Mouse (Mus musculus) embryo, embryonic 10.5 days (tissue): Measurements from ENCODE around the gene Pskh1.
A peak's percentile ranks its signal among the peaks of the same experiment; 100 is the strongest.

Experiments
- DNase-seq: peaks from one replicate; pipeline ENCODE4 v3.0.0-alpha.2; 2015; ENCODE audit warnings: low spot score

The Pskh1 gene

DNA sequence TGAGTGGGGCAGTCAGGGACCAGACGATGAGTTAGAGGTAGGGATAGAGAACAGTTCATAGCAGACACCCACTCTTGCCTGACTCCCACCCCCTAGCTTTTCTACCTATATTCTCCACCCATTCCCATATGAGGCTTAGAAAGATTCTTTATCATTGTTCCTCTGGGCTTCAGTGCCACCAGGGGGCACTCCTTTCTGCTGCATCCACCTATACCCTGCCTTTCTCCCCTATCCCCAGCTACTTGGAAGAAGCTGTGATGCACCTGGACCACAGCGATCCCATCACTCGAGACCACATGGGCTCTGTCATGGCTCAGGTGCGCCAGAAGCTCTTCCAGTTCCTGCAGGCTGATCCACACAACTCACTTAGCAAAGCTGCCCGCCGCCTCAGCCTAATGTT, 7.8 kb upstream of the Pskh1 start:
- DNase-seq: no peak

DNA sequence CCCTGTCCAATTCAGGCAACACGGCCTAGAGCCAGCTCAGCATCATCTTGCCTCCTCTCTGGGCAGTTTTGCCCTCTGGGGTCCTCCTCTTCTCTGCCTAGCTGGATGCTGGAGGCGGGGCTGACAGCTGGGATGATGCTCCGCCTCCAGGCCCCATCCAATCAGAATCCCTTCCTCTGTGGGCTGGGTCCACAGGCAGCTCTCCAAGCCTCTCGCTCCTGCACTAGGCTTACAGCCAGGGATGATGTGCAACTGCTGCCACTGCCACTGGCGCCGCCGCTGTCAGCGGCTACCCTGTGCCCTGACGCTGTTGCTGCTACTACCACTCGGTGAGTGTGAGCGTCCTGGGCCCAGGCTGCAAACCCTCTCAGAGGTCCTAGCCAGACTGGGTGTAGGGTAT, 6.9 kb upstream of the Pskh1 start, which contains the start of gene Nrn1l:
Nrn1l (plus strand) TSS at position 229 of the 400 bp plus-strand sequence.
- DNase-seq: peak; percentile 85

DNA sequence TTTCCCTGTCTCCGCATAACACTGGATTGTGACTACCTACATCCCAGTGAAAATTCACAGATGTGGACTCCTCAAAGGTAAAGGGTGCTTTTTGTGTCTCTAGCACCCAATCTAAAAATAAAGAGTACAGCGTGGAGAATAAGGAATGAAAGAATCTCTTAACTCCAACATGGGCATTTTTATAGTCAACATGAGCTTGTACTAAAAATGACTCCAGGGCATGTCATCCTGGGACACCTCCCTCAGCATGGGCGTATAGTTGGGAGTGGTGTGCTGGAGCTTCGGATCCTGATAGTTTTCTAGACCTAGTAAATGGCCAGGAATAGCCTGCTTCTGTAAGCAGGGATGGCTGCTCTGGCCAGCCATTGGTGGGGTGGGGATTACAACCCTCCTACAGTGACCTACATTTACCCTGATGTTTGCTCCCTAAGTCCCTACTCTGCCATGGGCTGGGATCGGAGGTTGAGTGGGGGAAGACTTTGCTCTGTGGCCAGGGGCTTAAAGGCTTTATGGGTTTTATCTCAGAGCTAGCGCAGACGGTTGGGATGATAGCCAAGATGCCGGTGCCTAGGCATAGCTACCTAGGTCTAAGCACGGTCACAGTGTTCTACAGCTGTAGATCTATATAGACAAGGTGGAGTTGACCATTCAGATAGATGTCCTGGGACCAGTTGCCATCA, 2.3 kb upstream of the Pskh1 start:
- DNase-seq: no peak

DNA sequence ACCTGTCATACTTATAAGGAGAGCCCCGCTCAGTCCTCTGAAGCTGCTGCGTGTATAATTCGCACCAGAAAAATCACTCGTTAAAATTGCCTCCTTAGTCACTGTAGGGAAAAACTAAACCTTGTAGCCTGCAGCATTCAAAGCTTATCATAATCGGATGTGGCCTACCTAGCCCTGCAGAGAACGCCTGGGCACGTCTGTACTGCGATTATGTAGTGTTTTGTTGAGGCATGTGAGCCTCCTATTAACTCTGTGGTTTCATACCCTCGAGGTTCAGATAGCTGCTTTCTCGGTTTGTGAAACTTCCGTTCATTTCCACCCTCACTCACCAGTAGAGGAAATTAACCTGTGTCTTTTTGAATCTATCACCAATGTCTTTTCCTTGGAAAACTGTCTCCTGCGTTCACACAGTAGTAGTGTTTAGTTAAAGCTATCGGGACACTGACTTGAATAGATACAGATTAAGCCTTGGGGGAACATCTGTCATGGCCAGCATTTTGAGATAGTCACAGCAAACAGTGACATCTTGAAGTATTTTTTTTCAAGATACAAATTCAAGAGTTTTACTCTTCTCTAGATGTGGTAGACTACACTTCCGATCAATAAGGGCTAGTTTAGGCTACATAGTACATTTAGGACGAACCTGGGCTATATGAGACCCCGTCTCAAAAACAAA, 838 bp downstream of the Pskh1 start:
- DNase-seq: no peak

DNA sequence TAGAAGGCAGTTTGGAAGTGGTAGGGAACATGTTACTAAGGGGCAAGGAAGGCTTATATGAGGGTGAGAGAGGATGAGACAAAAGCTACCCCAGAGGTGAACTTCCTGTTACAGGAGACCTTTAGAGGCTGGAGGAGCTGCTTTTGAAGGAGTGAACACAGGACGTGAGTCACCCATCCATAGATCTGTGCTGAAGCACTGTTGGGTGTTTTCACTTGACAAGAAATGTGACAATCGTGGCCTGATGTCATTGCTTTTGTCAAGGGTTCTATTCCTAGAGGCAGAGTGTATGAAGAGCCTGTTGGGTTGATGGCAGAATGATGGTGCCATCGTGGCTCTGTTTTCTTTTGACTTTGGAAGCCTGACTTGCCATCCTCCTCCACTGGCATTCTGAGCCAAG, 19.1 kb downstream of the Pskh1 start:
- no peak for DNase-seq

DNA sequence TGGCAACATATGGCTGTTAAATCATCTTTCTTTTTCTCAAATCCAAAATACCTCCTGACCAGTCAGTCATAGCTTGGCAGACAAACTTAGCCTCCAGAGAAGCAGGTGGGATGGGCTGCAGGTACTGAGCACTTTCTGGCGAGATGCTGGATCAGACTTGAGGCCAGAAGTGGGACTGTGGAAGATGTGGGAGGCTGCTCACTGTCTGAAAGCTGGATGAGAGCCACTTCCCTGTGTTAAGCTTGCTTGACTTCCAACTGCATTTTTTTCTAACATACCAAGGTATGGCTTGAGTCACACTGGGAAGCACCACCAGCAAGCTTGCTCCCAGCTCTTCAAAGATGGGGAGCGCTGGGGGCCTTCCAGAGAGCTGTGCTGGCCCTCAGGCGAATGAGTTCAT, 24.9 kb downstream of the Pskh1 start:
- no peak for DNase-seq

DNA sequence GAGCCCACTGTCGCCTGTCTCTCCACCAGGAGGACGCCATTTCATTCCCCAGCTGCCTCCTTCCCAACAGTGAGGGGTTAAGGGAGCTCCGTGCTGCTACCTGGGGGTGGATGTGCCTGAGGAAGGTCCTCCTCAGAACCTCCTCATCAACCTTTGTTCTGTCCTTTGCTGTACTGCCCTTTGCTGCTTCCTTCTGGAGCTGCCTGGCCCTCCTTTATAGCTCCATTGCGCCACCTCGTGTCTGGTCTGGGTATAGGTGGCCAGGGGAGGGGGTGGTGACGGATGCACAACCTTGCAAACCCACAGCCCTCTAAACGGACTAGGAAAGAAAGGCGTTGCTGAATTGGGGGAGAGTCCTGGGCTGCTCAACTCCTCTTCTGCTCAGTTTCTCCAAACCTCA, 30.4 kb downstream of the Pskh1 start:
- DNase-seq: peak; percentile 86

DNA sequence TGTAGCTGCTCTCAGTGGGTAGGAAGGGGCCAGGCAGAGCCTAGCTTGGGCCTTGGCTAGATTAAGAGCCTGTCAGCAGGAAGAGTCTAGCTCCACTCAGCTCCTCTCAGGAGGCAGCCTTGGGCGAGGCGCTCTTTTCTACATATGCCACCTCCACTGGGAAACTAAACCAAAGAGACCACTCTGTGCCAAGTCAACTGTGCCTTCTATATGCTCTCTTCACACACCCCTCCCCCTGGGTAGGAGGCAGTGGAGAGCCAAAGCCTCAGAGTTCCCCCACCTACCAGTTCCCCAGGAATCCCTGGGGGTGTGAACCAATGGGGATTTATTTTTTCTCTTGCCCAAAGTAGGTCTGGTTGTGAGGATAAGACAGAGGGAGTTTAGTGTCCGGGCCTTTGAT, 31.0 kb downstream of the Pskh1 start:
- DNase-seq: no peak

DNA sequence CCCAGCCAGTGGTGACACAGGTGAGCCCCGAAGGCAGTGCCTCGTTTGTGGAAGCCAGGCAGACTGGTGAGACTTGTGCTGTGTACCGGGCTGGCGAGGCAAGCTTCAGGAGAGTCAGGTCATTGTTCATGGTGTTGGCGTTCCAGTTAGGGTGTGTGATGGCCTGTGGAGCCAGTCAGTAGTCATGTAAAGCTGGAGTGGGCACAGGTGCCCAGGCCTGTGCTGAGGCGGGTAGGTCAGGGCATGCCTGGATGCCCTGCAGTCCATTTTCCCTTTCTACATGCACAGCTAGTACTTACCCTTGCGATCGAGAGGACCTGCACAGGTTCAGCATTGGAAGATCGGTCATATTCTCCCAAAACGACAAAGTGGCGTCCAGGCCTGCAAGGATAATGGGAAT, 32.3 kb downstream of the Pskh1 start:
- no peak for DNase-seq

DNA sequence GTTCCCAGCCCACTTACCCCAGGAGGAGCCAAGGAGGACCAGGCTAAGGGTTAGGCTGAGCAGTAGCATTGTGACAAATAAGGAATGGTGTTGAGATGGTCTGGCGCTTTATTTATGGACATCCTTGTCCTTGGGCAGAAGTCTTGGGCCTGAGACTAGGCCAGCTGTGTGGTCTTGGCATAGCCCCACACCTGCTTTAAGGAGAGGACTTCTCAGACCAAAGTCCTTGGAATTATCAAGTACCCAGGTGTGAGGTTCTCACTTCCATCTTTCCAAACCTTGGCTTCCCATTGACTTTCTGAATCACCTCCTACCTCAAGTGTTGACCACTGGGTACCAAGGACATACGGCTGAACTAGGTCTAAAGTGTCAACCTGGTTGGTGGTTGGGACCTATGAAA, 33.5 kb downstream of the Pskh1 start, which contains the start of gene Ctrl:
Ctrl (minus strand) TSS at position 101 of the 400 bp plus-strand sequence.
- DNase-seq: no peak

DNA sequence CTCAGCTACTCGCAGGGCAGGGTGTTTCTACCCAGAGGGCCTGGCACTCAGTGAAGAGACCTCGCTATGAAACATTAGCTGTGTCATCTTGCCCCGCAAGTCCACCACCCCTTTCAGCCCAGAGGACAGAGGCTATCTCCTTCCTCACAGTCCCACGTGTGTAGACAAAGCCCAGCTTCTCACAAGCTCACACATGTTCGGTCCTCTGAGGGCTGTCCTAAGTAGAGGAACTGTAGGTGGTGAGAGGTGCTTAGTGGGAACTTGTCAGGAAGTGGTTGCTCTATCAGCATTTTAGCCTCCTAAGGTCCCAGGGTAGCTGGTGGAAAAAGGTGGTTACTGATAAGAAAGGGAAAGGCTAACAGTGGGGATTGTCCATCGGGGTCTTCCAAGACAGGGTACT, 34.9 kb downstream of the Pskh1 start:
- no peak for DNase-seq

DNA sequence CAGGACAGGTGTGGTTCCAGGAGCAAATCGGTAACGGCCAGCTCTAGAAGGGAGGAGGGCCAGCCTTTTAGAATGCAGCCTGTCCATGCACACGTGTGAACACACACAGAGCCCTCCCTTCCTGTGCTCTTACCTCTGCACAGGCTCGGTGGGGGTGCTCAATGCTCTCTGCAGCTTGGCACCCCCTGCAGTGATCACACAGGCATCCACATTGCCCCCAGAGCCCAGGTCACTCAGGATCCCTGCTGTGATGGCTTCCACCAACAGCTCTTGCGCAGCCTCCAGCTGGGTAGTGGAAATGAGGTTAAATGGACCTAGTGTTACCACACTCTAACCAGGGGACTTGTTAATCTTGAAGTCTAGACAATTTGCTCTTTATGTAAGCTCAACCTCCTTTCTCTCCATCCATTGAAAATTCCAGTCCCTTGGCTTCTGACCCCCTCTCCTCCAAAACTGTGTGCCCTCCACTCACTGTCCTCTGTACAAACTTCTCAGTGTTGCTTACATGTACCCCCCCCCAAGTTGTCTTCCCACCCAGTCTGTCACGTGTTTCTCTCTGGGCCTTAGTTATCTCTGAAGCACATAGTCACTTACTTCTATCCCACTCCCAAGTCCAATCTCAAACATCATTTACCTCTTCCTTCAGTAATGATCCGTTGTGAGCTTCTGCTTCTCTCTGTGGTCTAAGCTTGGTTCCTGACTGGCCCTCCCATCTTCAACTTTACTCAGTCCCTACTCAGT, 35.8 kb downstream of the Pskh1 start:
- no peak for DNase-seq

DNA sequence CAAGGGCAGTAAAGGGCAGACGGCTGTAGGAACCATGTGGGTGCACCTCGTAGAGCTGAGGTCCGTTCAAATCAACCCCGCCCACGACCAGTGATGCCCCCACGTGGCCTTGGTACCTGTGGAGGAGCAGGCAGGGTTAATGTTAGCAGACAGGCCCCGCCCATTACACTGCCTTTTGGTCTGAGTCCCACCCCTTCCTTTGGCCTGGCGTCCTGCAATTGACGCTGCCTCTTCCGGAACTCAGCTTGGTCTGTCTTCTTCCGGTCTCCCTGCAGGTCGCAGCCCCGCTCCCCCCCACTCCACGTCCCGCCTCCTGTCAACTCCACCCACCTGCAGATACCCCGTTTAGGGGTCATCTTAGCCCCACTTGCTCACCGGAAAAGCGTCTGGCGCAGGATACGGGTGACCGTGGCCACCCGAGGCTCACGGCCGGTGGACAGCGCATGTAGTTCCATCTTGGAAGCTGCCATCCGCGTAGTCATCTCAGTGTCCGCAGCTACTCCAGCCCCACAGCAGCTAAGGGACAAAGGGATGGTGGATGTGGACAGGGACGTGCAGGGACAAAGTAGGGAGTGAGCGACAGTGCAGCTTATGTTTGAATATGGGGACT, 36.7 kb downstream of the Pskh1 start:
- DNase-seq: peak; percentile 96

DNA sequence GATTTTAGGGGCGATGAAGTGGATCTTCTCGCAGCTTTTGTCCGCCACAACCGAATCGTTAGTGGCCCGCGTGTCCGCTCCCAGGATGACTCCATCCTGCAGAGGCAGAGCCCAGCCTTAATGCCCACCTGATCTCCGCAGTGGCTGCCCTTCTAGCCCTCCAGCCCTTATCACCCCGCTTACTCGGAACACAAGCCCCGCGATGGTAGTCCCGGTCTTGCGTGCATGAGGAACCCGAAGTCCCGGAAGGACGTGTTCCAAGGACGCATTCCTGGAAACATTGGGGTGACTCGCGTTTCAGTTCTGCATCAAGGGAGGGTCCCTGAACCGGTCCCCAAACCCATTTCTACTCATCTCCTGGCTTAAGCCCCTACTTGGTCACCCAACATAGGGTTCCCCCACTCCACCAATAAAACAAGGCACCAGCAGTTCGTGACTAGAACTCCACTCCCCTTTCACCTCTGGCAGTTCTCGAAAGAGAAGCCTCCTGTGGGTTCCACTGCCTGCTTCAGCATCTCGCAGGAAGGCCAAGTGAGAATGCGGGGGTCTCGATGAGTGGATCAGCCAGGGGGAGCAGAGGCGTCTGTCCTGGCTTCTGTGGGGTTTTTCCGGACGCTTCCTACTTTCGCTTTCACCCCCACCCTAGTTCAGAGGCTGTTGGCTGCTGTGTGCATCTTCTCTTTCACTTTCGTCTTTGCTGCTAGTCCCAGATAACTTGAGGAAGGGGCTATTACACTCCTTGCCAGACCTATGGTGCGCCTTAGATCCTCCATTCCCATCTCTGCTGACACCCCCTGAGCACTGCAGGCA, 37.5 kb downstream of the Pskh1 start:
- DNase-seq: peak; percentile 39

DNA sequence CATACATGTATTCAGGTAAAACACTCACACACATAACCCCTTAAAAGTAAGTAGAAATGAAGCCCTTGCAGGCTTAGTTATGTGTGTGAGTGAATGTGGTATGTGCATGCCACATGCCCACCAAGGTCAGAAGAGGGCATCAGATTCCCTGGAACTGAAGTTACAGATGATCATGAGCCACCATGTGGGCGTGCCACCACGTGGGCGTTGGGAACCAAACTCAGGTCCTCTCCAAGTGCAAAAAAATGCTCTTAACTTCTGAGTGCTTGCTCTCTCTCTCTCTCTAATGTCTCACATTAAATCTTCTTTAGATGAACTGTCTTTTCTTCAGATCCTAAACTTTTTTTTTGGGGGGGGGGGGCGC, 38.0 kb downstream of the Pskh1 start, which contains the start of gene Psmb10:
Psmb10 (minus strand) TSS at position 139 of the 364 bp plus-strand sequence.
- DNase-seq: peak; percentile 53

DNA sequence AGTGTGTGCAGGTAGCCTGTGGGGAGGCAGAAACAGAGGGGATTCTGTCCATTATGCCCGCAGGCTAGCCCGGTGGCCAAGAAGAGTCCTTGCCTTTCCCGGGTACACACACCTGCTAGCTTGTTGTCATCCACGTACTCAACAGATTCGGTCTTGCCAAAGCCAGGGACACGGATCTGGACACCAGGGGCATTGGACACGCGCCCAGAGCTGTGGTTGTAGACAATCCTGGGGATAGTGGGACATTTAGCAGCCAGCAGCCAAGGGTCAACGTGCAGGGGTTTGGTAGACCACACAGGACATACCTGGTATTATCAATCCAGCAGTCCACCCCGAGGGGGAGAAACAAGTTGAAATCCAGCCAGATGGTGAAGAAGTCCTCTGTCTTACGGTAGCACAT, 41.8 kb downstream of the Pskh1 start:
- DNase-seq: no peak

DNA sequence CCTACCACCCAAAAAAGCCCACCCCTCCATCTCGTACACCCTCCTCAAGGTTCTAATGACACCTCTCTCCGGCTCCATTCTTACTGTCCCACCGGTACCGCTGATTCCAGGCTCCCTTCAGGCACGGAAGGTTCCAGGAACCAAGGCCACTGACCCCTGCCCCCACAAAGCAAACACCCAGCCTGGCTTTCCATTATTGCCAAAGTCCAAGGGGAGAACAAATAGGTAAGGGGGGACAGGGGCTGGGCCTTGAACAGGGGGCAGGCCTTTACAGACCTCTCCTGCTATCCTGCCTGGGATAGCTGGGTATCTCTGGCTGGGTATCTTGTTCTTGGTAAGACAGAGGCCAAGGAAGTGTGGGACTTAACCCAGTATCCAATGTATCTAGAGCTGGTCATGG, 42.3 kb downstream of the Pskh1 start:
- no peak for DNase-seq

DNA sequence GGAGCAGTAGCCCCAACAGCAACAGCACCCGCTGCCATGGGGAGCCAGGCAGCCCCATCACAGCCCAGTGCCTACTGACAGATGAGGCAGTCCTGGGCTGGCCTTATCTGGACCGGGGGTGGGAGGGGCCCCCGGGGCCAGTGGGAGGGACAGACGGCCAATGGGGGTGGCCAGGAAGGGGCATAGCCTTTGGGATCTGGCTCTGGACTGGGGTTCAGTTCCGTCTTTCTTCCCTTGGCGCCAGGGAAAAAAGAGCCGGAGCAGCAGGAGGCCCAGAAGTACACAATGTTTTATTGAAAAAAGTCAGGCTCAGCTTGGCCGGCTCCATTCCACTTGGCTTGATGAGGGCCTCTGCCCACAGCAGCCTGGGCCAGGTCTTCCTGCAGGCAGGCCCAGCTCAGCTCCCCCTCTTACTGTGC, 43.1 kb downstream of the Pskh1 start, which contains the start of gene Lcat:
Lcat (minus strand) TSS at position 62 of the 419 bp plus-strand sequence.
- no peak for DNase-seq

DNA sequence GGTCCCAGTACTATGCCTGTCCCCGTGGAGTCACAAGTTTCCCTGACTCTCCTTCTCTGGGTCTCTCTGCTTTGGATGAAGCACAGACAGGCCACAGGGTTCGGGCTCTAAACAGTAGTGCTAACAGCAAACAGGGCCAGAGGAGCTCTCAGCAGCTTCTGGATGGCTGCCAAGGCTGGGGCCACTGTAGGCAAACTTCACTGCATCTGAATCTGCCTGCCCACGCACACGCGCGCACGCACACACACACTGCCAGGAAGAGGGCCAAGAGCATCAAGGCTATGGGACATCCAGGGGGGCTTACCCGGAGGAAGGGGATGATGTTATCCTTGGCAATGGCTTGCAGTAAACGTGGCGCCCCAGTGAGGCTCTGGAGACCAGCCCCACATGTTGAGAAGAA, 49.1 kb downstream of the Pskh1 start:
- no peak for DNase-seq

DNA sequence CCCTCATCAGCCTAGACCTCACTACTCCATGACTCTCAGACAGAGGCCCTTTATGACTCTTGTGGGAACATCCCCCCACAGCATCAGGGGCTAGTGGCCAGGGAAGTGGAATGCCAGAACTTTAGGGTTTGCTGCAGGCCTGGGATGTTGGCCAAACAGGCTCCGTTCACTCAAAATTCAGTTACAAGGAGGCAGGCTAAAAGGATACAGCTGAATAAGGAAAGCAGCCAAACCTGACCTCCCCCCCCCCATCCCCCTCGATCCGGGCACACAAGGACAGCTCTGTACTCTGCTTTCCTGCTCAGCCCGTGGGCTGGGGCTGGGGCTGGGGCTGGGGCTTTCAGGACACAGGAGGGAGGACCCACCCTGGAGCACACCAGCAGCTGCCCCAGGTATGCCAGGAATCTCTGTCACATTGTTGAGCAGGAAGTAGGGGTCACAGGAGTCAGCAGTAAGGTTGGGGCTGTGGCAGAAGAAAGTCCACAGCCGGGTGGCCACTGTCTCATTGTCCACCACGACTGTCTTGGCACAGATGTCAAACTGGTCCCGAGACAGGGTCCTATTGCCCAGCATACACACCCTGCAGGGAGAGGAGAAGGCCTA, 50.9 kb downstream of the Pskh1 start:
- DNase-seq: peak; percentile 6

DNA sequence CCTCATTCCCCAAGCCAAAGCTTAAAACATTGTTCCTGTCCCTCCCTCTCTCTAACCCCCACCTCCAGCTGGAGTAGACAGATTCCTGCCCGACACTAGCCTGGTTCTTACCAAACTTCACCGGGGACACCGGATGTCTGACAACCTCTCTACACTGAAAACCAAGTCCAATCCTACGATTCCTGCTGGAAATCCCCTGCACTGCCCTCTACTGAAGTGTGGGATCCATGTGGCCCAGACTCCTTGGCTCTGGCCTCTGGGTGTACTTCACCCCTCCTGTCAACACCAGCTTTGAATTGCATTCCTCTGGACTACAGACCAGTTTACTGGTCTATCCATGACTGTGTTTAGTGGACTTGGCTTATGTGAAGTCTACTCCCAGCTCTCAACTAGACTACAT, 56.3 kb downstream of the Pskh1 start:
- DNase-seq: no peak
